Mouse (Mus musculus) ovary, adult 18-20 months (tissue): ENCODE measurements at regions not wholly inside any gene's neighbourhood (a gene's known extent, or its start where the extent isn't known, plus 50 kb on each side); places are given as distances from the start of the nearest gene placed in this dataset.

Experiments used
- DNase-seq: peaks from one replicate; pipeline ENCODE4 v3.0.0; 2022; ENCODE audit warnings: low spot score, mixed read lengths

- no peak for DNase-seq
Measured at GRCm38 (mm10) chr15:38608207-38608870, 1183.0 kb downstream of the 4930447A16Rik start.

- DNase-seq = no peak
Measured at GRCm38 (mm10) chr15:38609522-38609921, 1184.2 kb downstream of the 4930447A16Rik start.
